Mouse (Mus musculus) kidney, adult 18-20 months (tissue): ENCODE data around the gene Rnf207.
A peak's percentile ranks its signal among the peaks of the same experiment; 100 is the strongest.

Experiments
- DNase-seq: peaks from one replicate; pipeline ENCODE4 v3.0.0; 2021

Rnf207 gene

GRCm38 (mm10) chr4:152292102-152292765 is 26.6 kb downstream of the Rnf207 start:
- DNase-seq = no peak

DNA sequence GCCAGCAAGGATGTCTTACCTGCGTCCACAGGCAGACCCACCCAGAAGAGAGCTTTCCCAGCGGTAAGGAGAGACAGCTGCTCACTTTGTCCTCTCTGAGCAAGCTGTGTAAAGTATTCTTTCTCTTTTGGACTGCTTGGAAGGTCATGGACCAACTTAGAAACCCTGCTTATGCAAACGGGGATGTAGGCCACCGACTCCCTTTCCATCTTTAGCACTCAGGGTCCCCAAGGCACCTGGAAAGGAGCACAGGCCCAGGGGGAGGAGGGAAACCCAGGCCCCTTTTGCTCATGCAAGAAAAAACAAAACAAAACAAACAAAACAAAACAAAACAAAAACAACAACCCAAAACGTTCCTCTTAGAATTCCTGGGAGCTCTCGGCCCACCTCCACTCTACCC is 27.2 kb downstream of the Rnf207 start, which contains the start of gene Hes3:
Hes3 (minus strand) TSS at position 101 of the 400 bp plus-strand sequence.
- DNase-seq = no peak

DNA sequence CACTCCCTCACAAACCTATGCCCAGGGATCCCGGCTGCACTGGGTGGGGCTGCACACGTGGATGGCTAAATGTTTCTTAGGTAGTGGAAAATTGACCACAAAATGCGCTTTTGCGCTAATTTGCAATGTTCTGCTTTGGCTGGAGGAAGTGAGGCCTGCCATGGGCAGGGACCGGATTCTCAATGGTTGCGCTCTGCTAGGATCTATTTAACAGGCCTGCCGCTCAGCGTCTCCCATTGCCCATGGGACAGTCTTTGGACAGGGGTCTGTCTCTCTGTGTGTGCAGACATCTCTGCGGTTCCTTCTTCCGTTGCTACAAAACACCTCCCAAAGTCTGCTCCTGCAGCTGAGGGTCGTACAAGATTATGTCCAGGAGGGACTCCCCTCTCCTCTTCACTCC is 27.8 kb downstream of the Rnf207 start:
- DNase-seq = no peak

DNA sequence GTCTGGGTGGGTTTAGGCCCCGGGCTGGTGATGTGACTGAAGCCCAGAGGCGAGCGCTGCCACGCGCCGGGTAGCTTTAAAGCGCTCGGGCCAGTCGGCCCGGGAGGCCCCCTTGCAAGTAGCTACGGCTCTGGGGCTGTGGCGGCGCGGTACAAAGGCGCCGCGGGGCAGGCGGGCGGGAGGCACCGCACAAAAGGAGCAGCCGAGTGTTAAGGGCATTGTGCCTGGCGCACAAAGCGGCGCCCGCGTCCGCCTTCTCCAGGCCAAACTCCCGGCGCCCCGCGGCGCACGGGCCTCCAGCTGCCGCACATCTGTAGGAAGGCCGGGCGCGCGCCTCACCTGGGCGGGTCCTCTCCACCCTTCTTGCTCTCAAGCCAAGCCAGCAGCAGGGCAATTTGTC is 28.4 kb downstream of the Rnf207 start:
- no peak for DNase-seq

DNA sequence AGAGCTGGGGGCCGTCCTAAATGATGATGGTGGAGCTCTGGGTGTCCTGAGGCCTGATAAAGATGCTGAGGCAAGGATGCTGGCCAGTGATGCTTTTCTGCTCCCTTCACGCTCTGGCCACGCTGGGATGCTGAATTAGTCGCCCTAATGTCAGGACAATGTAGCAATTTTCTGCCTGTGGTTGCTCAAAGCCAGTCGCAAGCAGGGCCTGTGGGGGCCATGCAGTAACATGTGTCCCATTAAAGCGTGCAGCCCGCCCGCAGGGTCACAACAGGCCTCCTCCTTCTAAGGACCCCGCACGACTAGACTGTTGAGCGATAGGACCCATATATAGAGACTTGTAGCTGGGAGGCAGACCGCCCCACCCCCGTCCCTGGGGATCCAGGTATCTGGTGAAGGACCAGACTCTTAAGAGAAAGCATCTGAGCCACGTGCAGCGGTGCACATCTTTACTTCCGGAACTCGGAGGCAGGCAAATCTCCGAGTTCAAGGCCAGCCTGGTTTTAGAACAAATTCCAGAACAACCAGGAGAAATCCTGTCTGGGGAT is 30.3 kb downstream of the Rnf207 start:
- no peak for DNase-seq

GRCm38 (mm10) chr4:152287317-152288120 is 31.3 kb downstream of the Rnf207 start:
- DNase-seq = no peak

DNA sequence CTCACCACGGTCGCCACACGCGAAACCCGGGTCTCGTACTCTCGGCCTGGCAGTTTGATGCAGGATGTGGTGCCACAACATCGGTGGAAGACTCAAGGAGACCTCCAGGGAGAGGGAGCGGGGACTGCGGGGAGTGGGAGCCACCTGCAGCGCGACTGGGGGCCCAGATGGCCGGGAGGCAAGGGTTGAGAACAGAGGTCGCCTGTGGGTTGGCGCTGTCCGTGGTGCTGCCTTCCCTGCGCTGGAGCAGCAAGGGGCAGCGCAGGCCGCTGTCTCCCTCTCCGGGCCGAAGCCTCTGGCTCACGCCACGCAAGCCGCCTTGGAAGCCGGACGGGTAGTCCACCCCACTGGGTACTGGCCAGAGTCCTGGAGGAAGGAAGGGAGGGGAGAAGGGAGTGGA is 31.9 kb downstream of the Rnf207 start:
- peak; percentile 69 for DNase-seq

DNA sequence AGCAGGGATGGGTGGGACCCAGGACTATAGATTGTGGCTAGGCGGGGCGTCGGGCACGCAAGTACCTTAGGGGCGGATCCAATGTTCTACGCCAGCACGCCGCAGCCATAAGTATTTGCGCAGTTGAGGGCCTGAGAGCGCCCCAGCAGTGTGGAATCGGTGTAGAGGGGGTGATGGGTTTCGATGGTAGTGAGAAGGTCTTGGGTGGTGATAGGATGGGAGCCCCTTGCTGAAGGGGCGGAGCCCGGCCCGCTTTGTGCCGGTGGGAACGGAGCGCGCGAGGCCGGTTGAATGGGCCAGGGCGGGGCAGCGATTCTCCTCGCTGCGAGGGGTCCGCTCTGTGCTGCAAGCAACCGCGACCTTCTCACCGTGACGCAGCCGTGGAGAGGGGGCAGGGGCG is 32.6 kb downstream of the Rnf207 start:
- no peak for DNase-seq

GRCm38 (mm10) chr4:152285505-152285904 is 33.3 kb downstream of the Rnf207 start:
- peak; percentile 71 for DNase-seq

GRCm38 (mm10) chr4:152283186-152283950 is 35.4 kb downstream of the Rnf207 start:
- peak; percentile 86 for DNase-seq

DNA sequence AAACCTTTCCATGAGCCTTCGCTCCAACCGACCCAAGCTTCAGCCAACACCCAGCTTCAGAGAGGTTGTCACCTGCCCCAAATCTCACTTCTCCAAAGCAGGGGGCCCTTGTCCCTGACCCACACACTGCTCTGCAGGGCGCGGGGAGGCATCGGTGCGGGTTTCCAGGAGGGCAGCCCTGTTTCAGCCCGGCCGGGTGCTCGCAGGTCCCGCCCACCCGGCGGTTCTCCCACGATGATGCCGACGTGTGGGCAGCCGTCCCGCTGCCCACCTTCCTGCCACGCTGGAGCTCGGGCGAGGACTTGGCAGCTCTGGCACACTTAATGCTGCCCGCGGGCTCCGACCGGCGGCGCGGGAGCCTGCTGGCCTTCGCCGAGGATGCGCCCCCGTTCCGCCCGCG is 36.1 kb downstream of the Rnf207 start:
- DNase-seq = no peak

- DNase-seq = no peak
Measured at GRCm38 (mm10) chr4:152281601-152282000, 37.2 kb downstream of the Rnf207 start.

DNA sequence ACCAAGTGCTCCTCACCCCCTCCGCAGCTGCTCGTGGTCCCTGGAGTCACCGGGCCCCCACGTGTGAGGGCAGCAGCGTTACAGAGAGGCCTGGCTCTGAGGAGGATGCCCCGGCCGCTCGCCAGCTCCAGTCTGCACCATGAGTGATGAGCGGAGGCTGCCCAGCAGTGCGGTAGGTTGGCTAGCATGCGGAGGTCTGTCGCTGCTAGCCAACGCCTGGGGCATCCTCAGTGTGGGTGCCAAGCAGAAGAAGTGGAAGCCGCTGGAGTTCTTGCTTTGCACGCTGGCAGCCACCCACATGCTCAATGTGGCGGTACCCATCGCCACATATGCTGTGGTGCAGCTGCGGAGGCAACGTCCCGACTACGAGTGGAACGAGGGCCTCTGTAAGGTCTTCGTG is 39.8 kb downstream of the Rnf207 start:
- DNase-seq = no peak

DNA sequence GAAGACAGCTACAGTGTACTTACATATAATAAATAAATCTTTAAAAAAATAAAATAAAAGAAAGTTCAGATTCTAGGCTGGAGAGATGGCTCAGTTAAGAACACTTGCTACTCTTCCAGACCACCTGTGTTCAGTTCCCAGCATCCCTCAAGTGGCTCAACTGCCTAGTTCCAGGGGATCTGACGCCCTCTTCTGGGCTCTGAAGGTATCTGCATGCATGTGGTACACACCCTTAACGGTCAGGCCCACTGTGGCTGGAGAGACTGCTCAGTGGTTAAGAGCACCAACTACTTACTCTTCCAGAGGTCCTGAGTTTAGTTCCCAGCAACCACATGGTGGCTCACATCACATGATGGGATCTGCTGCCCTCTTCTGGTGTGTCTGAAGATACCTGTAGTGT is 40.9 kb downstream of the Rnf207 start:
- no peak for DNase-seq

GRCm38 (mm10) chr4:152276389-152277347 is 42.1 kb downstream of the Rnf207 start:
- DNase-seq = no peak

DNA sequence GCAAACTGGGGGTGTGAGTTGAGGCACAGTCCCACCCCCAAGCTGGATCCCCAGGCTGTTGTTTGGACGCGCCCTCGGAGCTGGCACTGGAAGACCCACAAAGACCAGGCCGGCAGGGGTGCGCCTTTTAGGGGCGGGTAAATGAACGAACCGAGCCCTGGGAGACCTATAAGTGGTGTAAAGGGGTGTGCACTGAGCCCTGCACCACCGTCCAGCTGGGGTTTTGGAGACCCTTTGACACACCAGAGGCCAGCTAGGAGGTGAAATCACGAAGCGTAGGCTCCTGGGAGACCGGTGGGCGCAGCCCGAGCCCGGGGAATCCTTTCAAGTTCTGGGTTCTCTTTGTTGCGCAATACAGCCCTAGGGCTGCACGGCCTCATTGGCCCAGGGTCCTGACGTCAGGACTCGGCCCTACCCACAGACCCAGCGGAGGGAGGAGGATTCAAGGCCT is 44.1 kb downstream of the Rnf207 start:
- no peak for DNase-seq

DNA sequence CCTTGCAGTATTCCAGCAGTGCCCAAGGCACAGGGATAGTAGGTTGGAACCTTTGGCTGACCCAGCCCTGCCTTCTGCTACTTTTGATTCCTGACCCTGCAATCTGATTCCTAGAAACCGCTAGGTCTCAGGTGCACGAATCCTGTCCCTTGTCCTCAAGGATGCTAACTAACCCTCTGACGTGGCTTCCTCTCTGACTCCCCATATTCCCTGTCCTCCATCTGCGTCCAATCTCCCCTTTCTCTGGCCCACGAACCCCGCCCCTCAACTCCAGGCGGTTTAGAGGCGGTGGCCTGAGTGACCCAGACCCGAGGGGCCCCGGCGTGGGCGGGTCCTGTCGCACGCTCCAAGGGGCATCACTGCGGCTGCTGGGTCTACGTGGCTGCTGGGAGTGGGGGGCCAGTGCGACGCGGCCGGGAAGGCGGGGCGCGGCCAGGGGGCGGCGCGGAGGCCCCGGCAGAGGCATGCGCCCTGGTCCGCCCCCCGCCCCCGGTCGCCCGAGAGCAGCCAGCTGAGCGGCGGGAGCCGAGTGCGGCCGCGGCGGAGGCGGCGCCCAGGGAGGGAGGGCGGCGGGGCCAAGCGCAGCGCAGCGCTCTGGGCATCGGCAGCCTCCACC is 45.1 kb downstream of the Rnf207 start, which contains the start of gene Gpr153:
Gpr153 (plus strand) TSS at position 612 of the 616 bp plus-strand sequence.
- DNase-seq = peak; percentile 34

GRCm38 (mm10) chr4:152273191-152273590 is 45.6 kb downstream of the Rnf207 start:
- no peak for DNase-seq

DNA sequence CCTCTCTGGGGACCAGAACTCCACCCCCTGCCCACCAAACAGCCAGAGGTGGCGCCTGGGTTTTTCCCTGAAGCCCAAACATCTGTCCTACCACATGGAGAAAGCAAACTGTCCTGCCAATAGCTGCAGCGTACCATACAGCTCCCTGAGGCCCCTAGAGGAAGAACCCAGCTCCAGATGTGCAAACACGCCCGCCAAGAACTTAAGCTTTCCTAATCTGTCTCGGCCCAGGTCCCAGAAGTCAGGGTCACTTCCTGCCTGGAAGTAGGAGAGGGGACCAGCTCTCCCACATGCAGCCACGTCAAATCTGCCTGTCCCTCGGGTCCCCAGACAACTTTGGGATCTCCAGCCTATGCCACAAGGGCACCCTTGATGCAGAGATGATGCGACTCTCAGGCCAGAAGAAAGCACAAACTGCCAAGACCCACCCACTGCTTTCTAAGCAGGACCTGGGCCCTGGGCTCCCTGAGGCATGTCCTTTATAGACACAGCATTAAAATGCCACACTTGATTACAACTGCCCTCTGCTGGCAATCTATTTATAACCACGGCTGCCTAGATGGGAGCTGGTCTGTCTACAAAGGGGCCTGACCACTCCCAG is 46.2 kb downstream of the Rnf207 start:
- DNase-seq = peak; percentile 43

GRCm38 (mm10) chr4:152272006-152272405 is 46.8 kb downstream of the Rnf207 start:
- DNase-seq = no peak

- DNase-seq = no peak
Measured at GRCm38 (mm10) chr4:152271334-152271733, 47.5 kb downstream of the Rnf207 start.
